Mouse (Mus musculus): ENCODE results near the gene Thbs3.

DNA sequence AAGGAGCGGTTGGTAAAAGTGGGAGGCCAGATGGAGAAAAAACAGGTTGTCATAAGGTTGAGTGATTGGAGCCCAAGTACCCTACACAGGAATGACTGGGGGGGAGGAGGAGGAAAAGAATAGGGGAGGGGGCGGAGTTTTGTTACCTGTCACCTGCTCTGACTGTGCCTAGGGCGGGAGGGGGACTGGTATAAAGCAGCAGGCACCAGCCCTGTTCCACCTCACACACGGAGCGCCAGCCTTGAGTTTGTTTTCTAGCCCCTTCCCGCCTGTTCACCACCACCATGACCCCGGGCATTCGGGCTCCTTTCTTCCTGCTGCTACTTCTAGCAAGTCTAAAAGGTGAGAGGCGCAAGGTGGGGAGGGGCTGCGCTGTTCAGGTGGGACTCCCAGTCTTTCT lies 13.9 kb downstream of the Thbs3 start, which contains the start of gene Muc1:
- TF ChIP-seq EP300 (IDR thresholded peaks at IDR 0.05; ENCODE audit: low read depth) = no peak
- TF ChIP-seq CTCF (IDR thresholded peaks at IDR 0.05; ENCODE audit: low read depth) = no peak

All from liver, embryonic 14.5 days (tissue).